Mouse (Mus musculus): ENCODE measurements around the gene Pllp. TPM values are rescaled to one million over a fixed set of nuclear protein-coding genes. Genes with fewer than 3 reads are reported as not detected.

The Pllp gene
- polyA plus RNA-seq, 1 experiment from 2014 or later: not detected

- H3K36me3 ChIP-seq (ENCODE audit: inconsistent target): no peaks in the 10 kb centered on the region
- no peak overlapping the region for H3K4me3 ChIP-seq (ENCODE audit: inconsistent target)
- no peaks in the 10 kb centered on the region for H3K79me2 ChIP-seq (ENCODE audit: inconsistent target)
- 23% methylated on average over 6 of the region's 6 CpGs for WGBS (ENCODE audit: missing documents)
- no peak overlapping the region for H3K27ac ChIP-seq
These were observed 1.4 kb downstream of the Pllp start for GRCm38 (mm10) chr8:94694701-94695100.

- 88% methylated on average over 9 of the region's 9 CpGs for WGBS (ENCODE audit: missing documents)
- H3K36me3 ChIP-seq (ENCODE audit: inconsistent target): no peaks in the 10 kb centered on the region
- no peaks in the 10 kb centered on the region for H3K79me2 ChIP-seq (ENCODE audit: inconsistent target)
- H3K27ac ChIP-seq: no peak overlapping the region
- H3K4me3 ChIP-seq (ENCODE audit: inconsistent target): no peak overlapping the region
These were observed 10.1 kb downstream of the Pllp start for GRCm38 (mm10) chr8:94685953-94686352.

GRCm38 (mm10) chr8:94684287-94684686 is 11.8 kb downstream of the Pllp start:
- 91% methylated on average over 4 of the region's 4 CpGs for WGBS (ENCODE audit: missing documents)
- Histone ChIP-seq H3K27ac (no peak overlapping the region), H3K36me3 (ENCODE audit: inconsistent target) (no peaks in the 10 kb centered on the region), H3K79me2 (ENCODE audit: inconsistent target) (no peaks in the 10 kb centered on the region), H3K4me3 (ENCODE audit: inconsistent target) (no peak overlapping the region)

GRCm38 (mm10) chr8:94682732-94683524 is 13.2 kb downstream of the Pllp start:
- 91% methylated on average over 16 of the region's 16 CpGs for WGBS (ENCODE audit: missing documents)
- H3K79me2 ChIP-seq (ENCODE audit: inconsistent target): no peaks in the 10 kb centered on the region
- H3K27ac ChIP-seq: no peak overlapping the region
- no peaks in the 10 kb centered on the region for H3K36me3 ChIP-seq (ENCODE audit: inconsistent target)
- H3K4me3 ChIP-seq (ENCODE audit: inconsistent target): no peak overlapping the region

GRCm38 (mm10) chr8:94680414-94680813 is 15.7 kb downstream of the Pllp start:
- H3K36me3 ChIP-seq (ENCODE audit: inconsistent target): no peaks in the 10 kb centered on the region
- H3K4me3 ChIP-seq (ENCODE audit: inconsistent target): no peak overlapping the region
- H3K79me2 ChIP-seq (ENCODE audit: inconsistent target): no peaks in the 10 kb centered on the region
- no peak overlapping the region for H3K27ac ChIP-seq
- 82% methylated on average over 2 of the region's 3 CpGs for WGBS (ENCODE audit: missing documents)

GRCm38 (mm10) chr8:94678582-94678981 is 17.5 kb downstream of the Pllp start:
- Histone ChIP-seq H3K79me2 (ENCODE audit: inconsistent target) (no peaks in the 10 kb centered on the region), H3K36me3 (ENCODE audit: inconsistent target) (peaks cover 3% of the 10 kb centered on the region; the same call in 1 of the 2 replicates), H3K27ac (no peak overlapping the region), H3K4me3 (ENCODE audit: inconsistent target) (no peak overlapping the region)
- WGBS (ENCODE audit: missing documents): 78% methylated on average over 9 of the region's 9 CpGs

GRCm38 (mm10) chr8:94675923-94676322 is 20.2 kb downstream of the Pllp start:
- no peak overlapping the region for H3K27ac ChIP-seq
- no peak overlapping the region for H3K4me3 ChIP-seq (ENCODE audit: inconsistent target)
- H3K79me2 ChIP-seq (ENCODE audit: inconsistent target): no peaks in the 10 kb centered on the region
- peaks cover 29% of the 10 kb centered on the region for H3K36me3 ChIP-seq (ENCODE audit: inconsistent target)
- WGBS (ENCODE audit: missing documents): 91% methylated on average over 6 of the region's 6 CpGs

- no peak overlapping the region for H3K4me3 ChIP-seq (ENCODE audit: inconsistent target)
- H3K36me3 ChIP-seq (ENCODE audit: inconsistent target): peaks cover 33% of the 10 kb centered on the region
- H3K79me2 ChIP-seq (ENCODE audit: inconsistent target): no peaks in the 10 kb centered on the region
- WGBS (ENCODE audit: missing documents): 36% methylated on average over 5 of the region's 5 CpGs
- H3K27ac ChIP-seq: no peak overlapping the region
These were observed 21.7 kb downstream of the Pllp start for GRCm38 (mm10) chr8:94674384-94674783.

- Histone ChIP-seq H3K4me3 (ENCODE audit: inconsistent target) (peak within 1 kb of the TSS; percentile 71), H3K79me2 (ENCODE audit: inconsistent target) (no peaks in the 10 kb centered on the region), H3K36me3 (ENCODE audit: inconsistent target) (peaks cover 11% of the 10 kb centered on the region), H3K27ac (peak within 1 kb of the TSS; percentile 8; the same call in 1 of the 2 replicates)
- WGBS (ENCODE audit: missing documents): under 1% methylated on average over 72 of the region's 74 CpGs
These were observed 29.4 kb downstream of the Pllp start, which contains the start of gene Arl2bp for GRCm38 (mm10) chr8:94666456-94667308. Gene Arl2bp, plus strand, starts transcription at chr8:94666600.

- Histone ChIP-seq H3K27ac (no peak overlapping the region), H3K79me2 (ENCODE audit: inconsistent target) (no peaks in the 10 kb centered on the region), H3K4me3 (ENCODE audit: inconsistent target) (no peak overlapping the region), H3K36me3 (ENCODE audit: inconsistent target) (no peaks in the 10 kb centered on the region)
- WGBS (ENCODE audit: missing documents): 96% methylated on average over 2 of the region's 2 CpGs
These were observed 31.4 kb downstream of the Pllp start for GRCm38 (mm10) chr8:94664722-94665121.

GRCm38 (mm10) chr8:94660418-94660817 is 35.7 kb downstream of the Pllp start:
- 97% methylated on average over 4 of the region's 4 CpGs for WGBS (ENCODE audit: missing documents)
- Histone ChIP-seq H3K79me2 (ENCODE audit: inconsistent target) (no peaks in the 10 kb centered on the region), H3K36me3 (ENCODE audit: inconsistent target) (peaks cover 7% of the 10 kb centered on the region), H3K4me3 (ENCODE audit: inconsistent target) (no peak overlapping the region), H3K27ac (no peak overlapping the region)

GRCm38 (mm10) chr8:94658031-94658430 is 38.0 kb downstream of the Pllp start:
- H3K27ac ChIP-seq: no peak overlapping the region
- WGBS (ENCODE audit: missing documents): 95% methylated on average over 2 of the region's 2 CpGs
- no peak overlapping the region for H3K4me3 ChIP-seq (ENCODE audit: inconsistent target)
- peaks cover 25% of the 10 kb centered on the region for H3K36me3 ChIP-seq (ENCODE audit: inconsistent target)
- H3K79me2 ChIP-seq (ENCODE audit: inconsistent target): no peaks in the 10 kb centered on the region

- Histone ChIP-seq H3K36me3 (ENCODE audit: inconsistent target) (peaks cover 41% of the 10 kb centered on the region), H3K4me3 (ENCODE audit: inconsistent target) (no peak overlapping the region), H3K79me2 (ENCODE audit: inconsistent target) (no peaks in the 10 kb centered on the region), H3K27ac (no peak overlapping the region)
These were observed 41.1 kb downstream of the Pllp start for GRCm38 (mm10) chr8:94654994-94655393.

GRCm38 (mm10) chr8:94652951-94653350 is 43.1 kb downstream of the Pllp start:
- 96% methylated on average over 3 of the region's 3 CpGs for WGBS (ENCODE audit: missing documents)
- Histone ChIP-seq H3K79me2 (ENCODE audit: inconsistent target) (no peaks in the 10 kb centered on the region), H3K27ac (no peak overlapping the region), H3K36me3 (ENCODE audit: inconsistent target) (peaks cover 47% of the 10 kb centered on the region), H3K4me3 (ENCODE audit: inconsistent target) (no peak overlapping the region)

GRCm38 (mm10) chr8:94649496-94649895 is 46.6 kb downstream of the Pllp start:
- Histone ChIP-seq H3K79me2 (ENCODE audit: inconsistent target) (no peaks in the 10 kb centered on the region), H3K27ac (no peak overlapping the region), H3K4me3 (ENCODE audit: inconsistent target) (no peak overlapping the region), H3K36me3 (ENCODE audit: inconsistent target) (peaks cover 58% of the 10 kb centered on the region)
- WGBS (ENCODE audit: missing documents): 95% methylated on average over 3 of the region's 3 CpGs
